Mouse (Mus musculus) hematopoietic stem cell, adult 5-6 weeks (primary cell): ENCODE results near the gene Cks1brt. TPM values are rescaled to one million over a fixed set of nuclear protein-coding genes. Genes with fewer than 3 reads are reported as not detected.

ENCODE experiments used
- total RNA-seq: library from RNA; stranded (forward); fragments of 172-1452, 232-1000 nt; gene quantifications from 2 replicates; pipeline ENCODE4 v1.2.3, GENCODE M21; 2017

Gene Cks1brt
- total RNA-seq, 1 experiment from 2014 or later = not detected

Other genes starting within 250 kb of the Cks1brt start
- gene Klf1, start 250.0 kb upstream of the Cks1brt start, total RNA-seq = 4.1 and 30.6 TPM in 2 replicates
- 27.8 and 50.0 TPM in 2 replicates for gene Dnase2a, start 243.4 kb upstream of the Cks1brt start, total RNA-seq
- gene Mast1, start 214.6 kb upstream of the Cks1brt start, total RNA-seq = 0.10 TPM in 1 of 2 replicates, not detected in the other
- gene Rtbdn, start 204.9 kb upstream of the Cks1brt start, total RNA-seq = not detected in 2 replicates
- not detected in 2 replicates for gene Gm49661, start 182.5 kb upstream of the Cks1brt start, total RNA-seq
- gene Prdx2, start 182.3 kb upstream of the Cks1brt start, total RNA-seq = 469 and 528 TPM in 2 replicates
- 59.7 and 112 TPM in 2 replicates for gene Rnaseh2a, start 182.2 kb upstream of the Cks1brt start, total RNA-seq
- 208 and 220 TPM in 2 replicates for gene Junb, start 173.2 kb upstream of the Cks1brt start, total RNA-seq
- 17.9 and 18.5 TPM in 2 replicates for gene Hook2, start 161.3 kb upstream of the Cks1brt start, total RNA-seq
- gene Best2, start 137.4 kb upstream of the Cks1brt start, total RNA-seq = not detected in 2 replicates
- gene Asna1, start 126.6 kb upstream of the Cks1brt start, total RNA-seq = 34.1 and 49.6 TPM in 2 replicates
- 219 and 245 TPM in 2 replicates for gene Trir, start 125.1 kb upstream of the Cks1brt start, total RNA-seq
- 21.8 and 23.0 TPM in 2 replicates for gene Tnpo2, start 115.0 kb upstream of the Cks1brt start, total RNA-seq
- 6.1 and 7.1 TPM in 2 replicates for gene Fbxw9, start 91.9 kb upstream of the Cks1brt start, total RNA-seq
- not detected in 2 replicates for gene Gm5741, start 83.9 kb upstream of the Cks1brt start, total RNA-seq
- 15.5 and 22.7 TPM in 2 replicates for gene Dhps, start 80.2 kb upstream of the Cks1brt start, total RNA-seq
- gene Wdr83os, start 71.2 kb upstream of the Cks1brt start, total RNA-seq = 37.1 and 51.9 TPM in 2 replicates
- 17.3 and 17.6 TPM in 2 replicates for gene Wdr83, start 70.6 kb upstream of the Cks1brt start, total RNA-seq
- 46.2 and 55.0 TPM in 2 replicates for gene Man2b1, start 68.7 kb upstream of the Cks1brt start, total RNA-seq
- not detected in 2 replicates for gene Zfp791, start 28.8 kb upstream of the Cks1brt start, total RNA-seq
- not detected in 2 replicates for gene Olfr371, start 74.1 kb downstream of the Cks1brt start, total RNA-seq
- 65.1 and 92.5 TPM in 2 replicates for gene Orc6, start 147.7 kb downstream of the Cks1brt start, total RNA-seq
- 117 and 119 TPM in 2 replicates for gene Vps35, start 147.9 kb downstream of the Cks1brt start, total RNA-seq
- 1.0 and 3.8 TPM in 2 replicates for gene Mylk3, start 234.4 kb downstream of the Cks1brt start, total RNA-seq